Mouse (Mus musculus): ENCODE results near the gene Anp32b.

GRCm38 (mm10) chr4:46442501-46442900 lies 8.2 kb upstream of the Anp32b start:
- TF ChIP-seq CTCF (IDR thresholded peaks at IDR 0.05; ENCODE audit: low read depth): no peak
- no peak for TF ChIP-seq EP300 (optimal IDR thresholded peaks at IDR 0.05)

All from stomach, postnatal 0 days (tissue).